Comparison of ENCODE assay signal across 15 mouse cellular contexts in the genomic region with DNA sequence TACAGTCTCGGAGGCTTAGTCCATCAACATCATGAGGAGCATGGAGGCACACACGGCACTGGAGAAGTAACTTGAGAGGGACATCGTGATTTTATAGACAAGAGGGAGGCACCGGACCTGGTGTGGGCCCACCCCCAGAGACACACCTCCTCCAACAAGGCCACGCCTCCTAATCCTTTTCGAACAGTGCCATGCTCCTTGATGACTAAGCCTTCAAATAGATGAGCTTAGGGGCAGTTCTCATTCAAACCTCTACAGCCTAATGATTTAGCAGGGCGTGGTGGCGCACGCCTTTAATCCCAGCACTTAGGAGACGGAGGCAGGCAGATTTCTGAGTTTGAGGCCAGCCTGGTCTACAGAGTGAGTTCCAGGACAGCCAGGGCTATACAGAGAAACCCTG.
"Had no signal": no experiment of that assay in that cellular context is flagged by ENCODE, and none has a peak within 500 bp of the region (broad histone marks: within the 10 kb centered on the region; RNA-seq: fewer than 3 reads in every experiment).

No protein-coding gene starts in this region.

- ATAC-seq: hindbrain, postnatal 0 days; intestine, embryonic 16.5 days had no signal

- DNase-seq: gastrocnemius, postnatal 14 days; gastrocnemius, postnatal 36 days; heart, adult 18-20 months; heart, postnatal 10 days; kidney, adult 11 months; kidney, adult 2 months; kidney, adult 9 months; kidney, postnatal 14 days; kidney, postnatal 36 days; layer of hippocampus, adult 9-11 months; layer of hippocampus, postnatal 36 days; liver; liver, embryonic 13.5 days had no signal
